Mouse (Mus musculus) thymus, postnatal 4 days (tissue): ENCODE results near the gene Gm12185.
A peak's percentile ranks its signal among the peaks of the same experiment; 100 is the strongest.
"Not testable (repeated sequence)": the region's sequence is repeated elsewhere in the genome, so short reads cannot be mapped to it uniquely, and the experiment has no call there.

ENCODE experiments used
- DNase-seq: peaks from one replicate; pipeline ENCODE4 v3.0.0; 2021

Gene Gm12185

DNA sequence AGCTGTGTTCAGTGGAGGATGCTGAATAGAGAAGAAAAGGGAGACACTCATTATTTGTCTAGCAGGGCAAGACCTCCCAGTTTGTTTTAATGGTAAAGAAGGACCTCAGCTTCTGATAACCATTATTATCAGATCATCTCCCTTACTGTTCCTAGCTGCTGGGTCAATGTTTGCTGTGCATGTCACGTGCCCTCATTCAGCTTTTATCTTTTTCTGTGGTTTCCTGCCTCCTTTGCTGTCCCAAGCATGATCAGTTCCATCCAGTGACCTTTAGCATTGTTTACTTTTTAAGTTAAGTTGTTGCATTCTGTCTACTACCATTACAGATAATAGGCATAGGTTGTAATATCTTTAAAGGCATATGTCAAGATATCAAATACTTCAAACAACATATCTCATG, 83.6 kb downstream of the Gm12185 start:
- DNase-seq: no peak

DNA sequence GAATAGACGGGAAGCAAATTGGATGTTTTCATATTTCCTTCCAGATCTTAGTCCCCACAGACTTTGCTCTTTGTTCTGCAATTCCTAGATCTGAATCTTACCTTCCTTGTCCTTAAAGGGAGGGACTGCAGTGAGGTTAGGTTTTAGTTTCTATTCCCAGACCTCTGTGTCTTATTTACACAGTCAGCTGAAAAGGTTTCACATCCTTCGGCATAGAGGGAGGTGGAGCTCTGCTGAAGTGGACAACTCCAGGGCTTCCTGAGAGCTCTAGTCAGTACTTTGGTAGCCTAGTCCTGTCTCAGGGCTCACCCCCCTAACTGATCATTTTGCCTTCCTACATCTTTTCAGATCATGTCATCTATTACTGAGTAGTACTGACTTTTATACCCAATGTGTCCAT, 90.0 kb downstream of the Gm12185 start, which contains the start of gene Gm5431:
Gm5431 (minus strand) TSS at position 194 of the 400 bp plus-strand sequence.
- DNase-seq: no peak

DNA sequence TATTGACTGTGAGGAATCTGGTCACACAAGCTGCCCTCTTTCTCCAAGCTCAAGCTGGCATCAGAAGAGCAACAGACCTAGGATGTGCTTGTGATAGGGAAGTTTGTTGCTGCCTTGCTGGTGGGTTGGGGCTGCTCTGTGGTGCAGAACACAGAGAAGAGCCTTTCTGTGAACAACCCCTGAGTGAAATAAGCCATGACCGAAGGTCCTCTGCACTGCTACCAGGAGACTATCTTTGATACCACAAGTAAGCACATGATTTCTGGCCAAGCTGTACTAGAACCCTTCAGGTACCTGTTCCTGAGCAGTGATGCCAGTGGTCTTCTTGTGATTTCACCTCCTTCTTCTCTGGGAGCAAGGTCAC, 90.5 kb downstream of the Gm12185 start:
- not testable (repeated sequence) for DNase-seq

DNA sequence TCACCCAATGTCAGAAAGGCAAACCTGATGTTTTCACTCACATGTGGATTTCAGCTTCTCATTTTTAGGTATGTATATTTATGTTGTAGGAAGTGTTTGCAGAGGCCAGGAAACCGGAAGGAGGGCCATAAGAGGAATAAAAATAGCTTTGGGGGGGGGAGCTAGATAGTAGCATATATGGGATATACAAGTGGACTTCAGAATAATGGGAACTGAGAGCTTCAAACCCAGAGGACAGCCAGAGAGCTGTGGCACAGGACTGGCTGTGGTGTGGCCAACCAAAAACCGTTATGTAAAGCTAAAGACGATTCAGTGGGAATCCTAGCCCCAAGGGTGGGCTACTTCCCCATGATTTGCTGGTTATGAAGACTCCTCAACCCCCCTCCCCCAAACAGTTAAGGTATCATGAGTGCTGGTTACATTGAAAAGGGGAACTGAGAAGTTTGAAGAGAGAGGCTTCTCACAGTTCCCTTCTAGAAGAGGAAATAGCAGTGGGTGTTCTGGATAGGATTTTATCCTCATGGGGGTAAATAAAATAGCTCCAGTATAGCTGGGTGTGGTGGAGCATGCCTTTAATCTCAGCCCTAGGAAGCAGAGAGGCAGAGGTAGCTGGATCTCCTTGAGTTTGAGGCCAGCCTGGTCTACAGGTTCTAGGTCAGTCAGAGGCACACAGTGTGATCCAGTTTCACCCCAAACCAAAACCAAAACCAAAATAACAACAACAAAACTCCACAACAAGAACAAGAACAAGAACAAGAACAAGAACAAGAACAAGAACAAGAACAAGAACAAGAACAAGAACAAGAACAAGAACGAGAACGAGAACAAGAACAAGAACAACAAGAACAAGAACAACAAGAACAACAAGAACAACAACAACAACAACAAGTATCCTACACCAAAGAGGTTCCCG, 91.1 kb downstream of the Gm12185 start:
- not testable (repeated sequence) for DNase-seq

DNA sequence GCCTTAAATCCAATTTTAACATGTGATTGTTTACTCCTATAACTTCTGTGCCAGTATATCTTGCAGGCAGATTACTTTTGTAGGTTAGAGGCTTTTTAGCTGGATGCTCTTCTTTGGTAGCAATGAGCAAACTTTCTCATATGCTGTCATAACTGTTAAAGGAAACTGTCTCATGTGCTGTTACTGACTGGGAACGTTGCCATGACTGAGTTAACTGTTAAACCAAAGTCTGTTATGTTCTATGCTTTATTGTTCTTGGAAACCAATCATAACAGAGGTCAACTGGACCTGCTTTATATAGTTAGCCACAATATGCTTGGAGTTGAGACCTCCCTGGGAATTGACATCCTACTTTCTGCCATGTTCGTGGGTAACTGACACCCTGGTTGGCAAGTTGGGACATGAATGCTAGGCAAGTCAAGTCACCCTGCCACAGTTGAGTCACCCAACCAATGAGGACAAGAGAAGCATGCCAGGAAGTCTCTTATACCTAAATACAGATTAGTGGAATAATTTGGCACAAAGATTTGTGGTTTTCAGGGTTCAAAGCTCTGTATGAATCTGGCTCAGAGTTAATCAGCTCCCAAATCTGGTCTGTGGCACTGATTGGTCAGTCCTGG, 93.1 kb downstream of the Gm12185 start:
- DNase-seq: no peak

DNA sequence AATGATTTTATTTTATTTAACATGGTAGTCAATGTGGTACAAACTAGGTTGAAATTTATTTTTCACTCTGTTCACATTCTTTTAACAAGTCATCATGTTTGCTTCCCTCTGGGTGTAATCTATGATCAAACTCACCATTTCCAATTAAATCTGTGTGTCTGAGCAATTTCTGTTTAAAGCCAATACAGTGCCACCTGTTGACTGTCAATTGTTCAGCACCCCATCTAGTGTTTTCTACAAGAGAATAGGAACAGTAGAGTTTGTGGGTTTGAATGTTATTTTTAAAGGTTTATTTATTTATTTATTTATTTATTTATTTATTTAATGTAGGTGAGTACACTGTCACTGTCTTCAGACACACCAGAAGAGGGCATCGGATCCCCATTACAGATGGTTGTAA, 115.3 kb downstream of the Gm12185 start:
- no peak for DNase-seq

DNA sequence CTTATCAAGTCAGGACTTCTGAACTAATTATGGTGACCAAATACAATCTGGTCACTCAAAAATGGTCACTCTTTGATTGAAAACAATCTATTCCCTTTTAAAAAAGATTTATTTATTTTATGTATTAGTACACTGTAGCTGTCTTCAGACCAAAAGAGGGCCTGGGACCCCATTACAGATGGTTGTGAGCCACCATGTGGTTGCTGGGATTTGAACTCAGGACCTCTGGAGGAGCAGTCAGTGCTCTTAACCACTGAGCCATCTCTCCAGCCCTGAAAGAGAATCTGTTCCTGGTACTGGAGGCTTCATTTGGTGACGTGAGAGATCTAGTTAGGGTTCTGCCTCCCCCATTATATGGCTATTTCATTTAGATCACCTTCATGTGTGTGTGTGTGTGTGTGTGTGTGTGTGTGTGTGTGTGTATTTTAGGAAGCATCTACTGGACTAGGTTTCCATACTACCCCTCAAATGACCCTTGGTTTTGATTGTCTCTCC, 116.6 kb downstream of the Gm12185 start:
- DNase-seq: not testable (repeated sequence)

DNA sequence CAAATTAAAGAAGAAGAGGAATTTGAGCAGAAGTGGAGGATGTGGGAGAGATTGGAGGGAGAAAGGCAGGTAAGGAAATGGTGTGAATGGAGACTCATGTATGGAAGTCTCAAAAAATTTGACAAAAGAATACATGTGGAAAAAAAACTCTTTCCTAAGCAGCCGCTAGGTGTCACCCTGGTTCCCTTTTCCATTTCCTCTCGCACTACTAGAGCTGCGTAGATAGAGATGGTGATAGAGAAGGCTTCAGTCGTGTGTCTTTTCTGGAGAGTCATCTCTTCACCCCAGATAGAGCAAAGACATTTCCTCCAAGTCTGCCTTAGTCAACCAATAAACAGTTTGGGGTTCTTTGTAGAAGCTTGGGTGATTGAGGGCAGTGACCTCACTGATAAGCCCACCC, 117.6 kb downstream of the Gm12185 start:
- peak; percentile 79 for DNase-seq

DNA sequence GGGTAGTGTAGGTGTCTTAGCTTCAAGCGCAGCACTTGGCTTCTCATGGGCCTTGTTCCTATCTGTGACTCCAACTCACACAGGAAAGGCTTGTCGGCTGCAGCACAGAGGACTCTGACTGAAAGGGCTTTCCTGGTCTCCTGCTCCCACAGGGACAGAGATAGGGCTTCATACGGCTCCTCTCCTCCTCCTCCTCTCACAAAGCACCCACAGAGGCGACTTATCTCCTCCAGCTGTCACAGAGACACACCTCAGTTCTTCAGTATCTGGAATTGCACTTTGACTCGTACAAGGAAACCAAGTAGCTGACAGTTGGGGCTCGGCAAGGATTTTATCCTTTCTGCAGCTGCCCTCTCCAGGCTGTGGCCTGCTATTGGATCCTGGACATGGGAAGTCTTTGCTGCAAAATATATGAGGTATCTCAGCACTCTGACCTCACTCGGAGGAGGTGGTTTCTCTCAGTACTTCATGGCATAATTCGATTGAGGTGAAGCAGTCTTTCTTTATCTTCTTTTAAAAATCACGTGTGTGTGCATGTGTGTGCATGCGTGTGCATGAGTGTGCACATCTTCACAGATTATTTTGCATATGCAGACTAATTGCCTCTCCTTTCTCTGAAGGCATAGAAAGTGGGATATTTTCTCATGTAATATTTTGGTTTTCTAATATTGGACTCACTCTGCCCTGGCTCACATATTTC, 118.3 kb downstream of the Gm12185 start:
- no peak for DNase-seq

DNA sequence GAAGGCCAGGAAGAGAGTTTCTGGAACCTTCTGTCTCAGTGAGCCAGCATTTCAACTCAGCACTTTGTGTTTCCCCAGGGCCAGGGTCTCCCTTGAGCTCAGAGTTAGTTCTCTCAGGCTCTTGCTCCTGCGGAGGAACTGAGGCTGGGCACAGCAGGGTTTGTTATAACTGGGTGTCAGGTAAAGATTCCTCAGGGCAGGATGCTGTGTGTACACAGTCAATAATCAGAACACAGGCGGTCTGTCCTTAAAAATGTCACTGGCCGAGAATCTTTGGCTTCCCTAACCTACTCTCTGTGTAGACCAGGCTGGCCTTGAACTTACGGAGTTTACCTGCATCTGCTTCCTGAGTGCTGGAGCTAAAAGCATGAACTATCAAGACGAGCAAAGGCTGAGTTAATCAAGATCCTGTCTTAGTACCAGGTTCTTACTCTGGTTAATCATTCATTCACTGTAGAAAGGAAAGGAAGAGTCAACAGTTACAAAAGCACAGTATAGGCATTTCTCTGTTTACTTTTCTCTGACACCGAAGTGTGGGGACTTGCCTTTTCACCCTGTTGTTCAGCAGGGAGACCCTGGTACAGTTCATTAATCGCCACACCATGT, 119.2 kb downstream of the Gm12185 start:
- no peak for DNase-seq

DNA sequence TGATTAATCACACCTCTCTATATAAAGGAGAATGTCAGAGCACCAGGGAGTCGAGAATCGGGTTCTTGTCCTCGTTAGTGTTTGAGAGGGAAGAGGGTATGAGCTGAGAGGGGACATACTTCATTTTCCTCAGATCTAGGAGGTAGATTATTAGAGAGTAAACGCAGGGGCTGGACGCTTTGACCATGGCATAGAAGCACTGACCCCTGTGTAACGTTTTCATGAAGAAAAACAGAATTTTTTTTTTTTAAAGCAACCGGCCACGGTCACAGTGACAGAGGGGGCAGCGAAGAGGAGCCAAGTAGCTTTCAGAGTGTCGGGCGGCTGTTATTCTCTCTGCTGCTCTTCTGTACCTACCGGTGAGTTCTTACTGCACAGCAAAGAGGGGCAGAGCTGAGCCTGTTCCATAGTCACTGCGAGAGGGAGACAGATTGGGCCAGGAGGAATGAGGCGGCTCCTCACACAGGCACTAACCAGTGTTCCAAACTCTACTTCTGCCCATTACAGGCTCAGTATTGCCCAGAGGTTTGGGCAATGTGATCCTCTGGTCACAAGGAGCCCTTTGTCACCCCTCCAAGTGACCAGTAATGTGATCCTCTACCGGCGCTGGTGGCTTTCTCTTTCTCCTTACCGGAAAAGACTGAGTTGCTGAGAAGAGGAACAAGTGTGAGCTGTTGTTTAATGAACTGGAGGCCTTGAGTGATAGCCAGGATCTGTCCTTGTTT, 120.0 kb downstream of the Gm12185 start:
- peak; percentile 62 for DNase-seq

DNA sequence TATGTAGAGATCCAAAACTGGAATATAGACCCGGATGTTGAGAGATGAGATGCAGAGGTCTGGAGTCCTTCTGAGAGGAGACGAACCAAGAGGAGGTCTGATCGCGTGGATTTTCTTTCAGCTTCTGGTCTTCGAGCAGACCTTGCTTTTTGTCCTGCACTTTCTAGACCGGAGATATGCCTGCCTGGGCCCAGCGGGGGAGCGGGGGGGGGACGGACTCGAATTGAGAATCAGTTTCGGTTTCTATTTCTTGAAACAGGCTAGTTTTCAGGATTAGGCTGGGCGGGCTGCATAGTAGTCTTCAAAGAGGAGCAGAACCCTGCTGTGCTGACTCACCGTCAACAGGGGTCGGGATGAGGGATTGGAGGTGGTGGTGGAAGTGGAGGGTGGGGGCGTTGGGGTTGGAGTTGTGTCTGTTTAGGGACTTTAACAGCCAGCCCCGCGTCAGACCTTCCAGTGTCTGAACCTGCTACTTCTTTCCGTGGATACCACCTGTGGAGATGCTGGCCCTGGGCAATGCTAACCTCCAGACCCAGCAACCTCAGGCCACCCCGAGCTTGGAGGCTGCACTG, 120.7 kb downstream of the Gm12185 start, which contains the start of gene Irgm1:
Irgm1 (minus strand) TSS at position 483 of the 572 bp plus-strand sequence.
- DNase-seq: peak; percentile 78

DNA sequence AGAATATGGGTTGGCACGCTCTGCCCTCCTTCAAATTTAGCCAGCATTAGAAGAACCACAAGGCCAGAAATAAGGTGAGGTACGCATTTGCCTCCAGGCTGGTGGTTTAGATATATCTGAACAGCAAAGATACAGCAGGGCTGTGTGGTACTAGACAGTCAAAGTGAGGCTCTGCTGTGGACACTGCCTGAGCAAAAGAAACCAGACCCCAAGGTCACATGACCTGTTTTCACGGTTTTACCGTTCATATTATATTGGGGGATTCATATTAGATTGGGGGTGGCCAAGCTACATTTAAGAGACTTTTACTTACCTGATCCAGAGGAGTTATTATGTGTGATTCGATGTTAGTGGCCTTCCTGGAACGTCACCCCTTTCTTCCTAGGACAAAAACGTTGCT, 121.2 kb downstream of the Gm12185 start:
- DNase-seq: peak; percentile 36

DNA sequence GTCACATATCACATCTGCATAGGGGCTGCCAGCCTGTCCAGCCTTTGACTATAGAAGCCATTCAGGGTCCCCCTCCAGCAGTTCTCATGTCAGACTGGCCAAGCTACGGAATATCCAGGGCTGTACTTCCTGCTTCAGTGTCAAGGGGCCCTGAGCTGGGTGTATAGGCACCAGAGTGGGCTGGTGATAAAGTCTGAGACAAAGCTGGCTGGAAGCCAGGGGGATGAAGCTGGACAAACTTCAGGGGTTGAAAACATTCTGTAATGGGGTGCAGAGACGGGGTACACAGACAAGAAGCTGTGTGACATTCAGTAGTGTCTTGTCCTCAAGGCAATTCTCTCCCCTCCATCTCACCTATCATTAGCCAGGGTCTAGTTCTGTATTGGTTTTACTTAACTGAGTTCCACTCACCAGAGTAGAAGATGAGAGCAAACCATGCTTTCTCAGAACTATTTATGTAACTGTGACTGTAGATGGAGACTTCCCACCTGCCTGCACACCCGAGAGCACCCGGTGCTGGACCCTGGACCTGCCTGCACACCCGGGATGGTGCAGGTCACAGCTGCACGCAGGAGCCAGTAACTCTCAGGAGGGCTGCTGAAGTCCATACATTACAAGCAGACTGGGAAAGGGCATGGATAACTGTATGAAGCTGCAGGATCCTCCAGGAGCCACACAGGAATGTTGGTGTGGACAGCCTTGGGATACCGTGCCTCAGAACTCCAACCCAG, 122.5 kb downstream of the Gm12185 start:
- DNase-seq: peak; percentile 42

DNA sequence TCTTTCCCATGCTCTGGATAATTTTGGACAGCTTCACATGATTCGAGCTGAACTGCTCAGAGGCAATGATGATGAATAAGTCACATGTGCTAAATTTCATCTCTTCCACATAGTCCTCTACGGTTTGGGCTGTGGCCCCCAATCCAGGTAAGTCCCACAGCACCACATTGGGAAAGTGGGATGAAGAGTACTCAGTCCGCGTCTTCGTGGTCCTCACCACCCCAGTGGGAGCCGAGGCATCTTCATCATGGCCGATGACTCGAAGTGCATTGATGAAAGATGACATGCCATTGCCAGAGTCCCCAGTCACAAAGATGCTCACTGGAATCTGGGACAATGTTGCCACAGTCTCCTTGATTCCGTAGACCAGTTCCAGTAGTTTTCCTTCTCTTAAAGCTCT, 125.5 kb downstream of the Gm12185 start:
- DNase-seq: no peak

DNA sequence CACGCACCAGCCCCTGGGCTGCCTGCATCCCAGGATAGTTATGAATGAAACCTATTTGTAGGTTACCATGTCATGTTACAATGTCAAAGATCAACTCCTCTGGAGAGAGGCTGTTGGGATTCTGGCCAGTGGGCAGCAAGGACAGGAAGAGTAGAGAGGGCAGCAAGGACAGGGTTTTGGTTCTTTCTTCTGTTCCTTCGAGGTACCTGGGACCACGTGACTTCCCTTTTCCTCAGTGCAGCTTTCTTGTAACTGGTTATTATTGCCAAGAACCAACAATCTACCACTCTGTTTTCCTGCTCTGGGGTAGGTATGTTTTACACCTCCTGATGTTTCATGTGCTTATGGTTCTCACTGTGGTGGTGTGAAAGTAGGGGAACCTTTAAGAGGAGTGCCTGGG, 128.2 kb downstream of the Gm12185 start:
- DNase-seq: no peak

DNA sequence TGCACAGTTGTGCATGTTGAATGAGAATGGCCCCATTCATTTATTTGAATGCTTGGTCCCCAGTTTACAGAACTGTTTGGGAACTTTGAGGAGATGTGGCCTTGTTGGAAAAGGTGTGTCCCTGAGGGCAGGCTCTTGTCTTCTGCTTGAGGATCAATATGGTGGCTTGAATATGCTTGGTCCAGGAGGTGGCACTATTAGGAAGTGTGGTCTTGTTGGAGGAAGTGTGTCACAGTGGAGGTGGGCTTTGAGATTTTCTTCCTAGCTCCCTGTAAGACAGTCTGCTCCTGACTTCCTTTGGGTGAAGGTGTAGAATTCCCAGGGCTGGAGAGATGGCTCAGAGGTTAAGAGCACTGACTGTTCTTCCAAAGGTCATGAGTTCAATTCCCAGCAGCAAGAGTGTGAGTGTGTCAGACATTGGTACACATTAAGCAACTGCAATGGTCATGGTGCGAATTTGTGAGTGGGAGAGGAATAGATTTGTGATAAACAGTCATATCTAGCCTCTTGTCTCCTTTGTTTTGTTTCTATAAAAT, 129.2 kb downstream of the Gm12185 start:
- no peak for DNase-seq

DNA sequence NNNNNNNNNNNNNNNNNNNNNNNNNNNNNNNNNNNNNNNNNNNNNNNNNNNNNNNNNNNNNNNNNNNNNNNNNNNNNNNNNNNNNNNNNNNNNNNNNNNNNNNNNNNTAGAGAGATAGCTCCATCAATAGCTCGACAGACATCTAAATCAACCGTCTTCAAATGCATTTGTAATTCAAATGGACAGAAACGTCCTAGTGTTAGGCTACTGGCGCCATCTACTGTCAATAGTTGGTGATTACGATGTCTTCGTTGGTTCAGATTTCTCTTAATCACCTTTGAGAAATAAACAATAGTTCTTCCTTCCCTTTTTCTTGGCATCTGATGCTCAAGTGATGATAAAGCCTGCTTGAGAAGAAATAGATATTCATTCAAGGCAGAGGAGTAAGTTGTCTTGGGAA, 133.0 kb downstream of the Gm12185 start:
- DNase-seq: peak; percentile 69
